Comparison of ENCODE assay signal across 23 mouse cellular contexts in genomic region chr1:61419839-61420238, GRCm38 (mm10).
DNase-seq lines count a peak whose midpoint lies in the region; ATAC-seq lines count a peak whose summit lies in the region.
"Had no signal": no experiment of that assay in that cellular context is flagged by ENCODE, and none has a peak within 500 bp of the region (broad histone marks: within the 10 kb centered on the region; RNA-seq: fewer than 3 reads in every experiment).

No protein-coding gene starts in this region.

- no peaks in the 10 kb centered on the region for H3K9me3 ChIP-seq in intestine, embryonic 14.5 days (ENCODE audit: control insufficient read depth, low read length)
- no peaks in the 10 kb centered on the region for H3K9me3 ChIP-seq in intestine, embryonic 16.5 days (ENCODE audit: control insufficient read depth, low read length)
- no peaks in the 10 kb centered on the region for H3K9me3 ChIP-seq in midbrain, embryonic 11.5 days (ENCODE audit: control insufficient read depth, low read length)
- H3K9me3 ChIP-seq in midbrain, embryonic 14.5 days (ENCODE audit: control insufficient read depth, low read length): no peaks in the 10 kb centered on the region
- H3K9me3 ChIP-seq: embryonic facial prominence, embryonic 12.5 days; forebrain, embryonic 13.5 days; limb, embryonic 13.5 days; liver, embryonic 13.5 days had no signal

- WGBS in intestine, embryonic 14.5 days: 29% methylated on average over 6 of the region's 6 CpGs
- WGBS in intestine, embryonic 16.5 days: 41% methylated on average over 6 of the region's 6 CpGs
- WGBS in midbrain, embryonic 11.5 days: 34% methylated on average over 6 of the region's 6 CpGs
- 41% methylated on average over 6 of the region's 6 CpGs for WGBS in midbrain, embryonic 14.5 days

- H3K36me3 ChIP-seq in intestine, embryonic 14.5 days (ENCODE audit: control insufficient read depth, insufficient read depth, low read length): no peaks in the 10 kb centered on the region
- H3K36me3 ChIP-seq in intestine, embryonic 16.5 days (ENCODE audit: control insufficient read depth, insufficient read depth, low read length): no peaks in the 10 kb centered on the region
- no peaks in the 10 kb centered on the region for H3K36me3 ChIP-seq in midbrain, embryonic 11.5 days (ENCODE audit: control insufficient read depth, insufficient read depth, low read length)
- H3K36me3 ChIP-seq in midbrain, embryonic 14.5 days (ENCODE audit: control insufficient read depth, insufficient read depth, low read length): no peaks in the 10 kb centered on the region
- H3K36me3 ChIP-seq: embryonic facial prominence, embryonic 12.5 days; limb, embryonic 13.5 days; liver, embryonic 13.5 days had no signal

- no peak for DNase-seq in intestine, embryonic 14.5 days (ENCODE audit: low spot score)
- DNase-seq in midbrain, embryonic 11.5 days (ENCODE audit: low spot score, missing footprints): peak; percentile 86
- DNase-seq in midbrain, embryonic 14.5 days: no peak
- DNase-seq in embryo, embryonic 9.5 days (ENCODE audit: extremely low spot score): peak; percentile 23
- DNase-seq in yolk sac, embryonic 10.5 days (ENCODE audit: low spot score): peak; percentile 6
- DNase-seq in thymus, postnatal 0 days (ENCODE audit: low spot score): no peak
- DNase-seq in right cerebral cortex, postnatal 4 days: no peak
- DNase-seq: adrenal gland, postnatal 25 days; cerebellum, adult 11-12 months; cerebellum, postnatal 25 days; gastrocnemius, postnatal 36 days; kidney, adult 9 months; liver, embryonic 13.5 days; retina, postnatal 1 day; thymus, postnatal 14 days had no signal

- no peaks in the 10 kb centered on the region for H3K27me3 ChIP-seq in intestine, embryonic 14.5 days (replicated peaks; ENCODE audit: control insufficient read depth, insufficient read depth, low read length)
- H3K27me3 ChIP-seq in intestine, embryonic 16.5 days (replicated peaks; ENCODE audit: control insufficient read depth, insufficient read depth, low read length): no peaks in the 10 kb centered on the region
- no peaks in the 10 kb centered on the region for H3K27me3 ChIP-seq in midbrain, embryonic 11.5 days (ENCODE audit: control insufficient read depth, insufficient read depth, low read length)
- H3K27me3 ChIP-seq in midbrain, embryonic 14.5 days (ENCODE audit: control insufficient read depth, insufficient read depth, low read length): no peaks in the 10 kb centered on the region
- H3K27me3 ChIP-seq: CH12.LX; embryonic facial prominence, embryonic 12.5 days; forebrain, embryonic 13.5 days; limb, embryonic 13.5 days; liver, embryonic 13.5 days had no signal

- H3K4me2 ChIP-seq in intestine, embryonic 14.5 days (ENCODE audit: low read length): no peak overlapping the region
- H3K4me2 ChIP-seq in intestine, embryonic 16.5 days (ENCODE audit: low read depth, low read length): no peak overlapping the region
- no peak overlapping the region for H3K4me2 ChIP-seq in midbrain, embryonic 11.5 days
- H3K4me2 ChIP-seq in midbrain, embryonic 14.5 days (ENCODE audit: low read length): no peak overlapping the region
- H3K4me2 ChIP-seq: embryonic facial prominence, embryonic 12.5 days; forebrain, embryonic 13.5 days; limb, embryonic 13.5 days; liver, embryonic 13.5 days had no signal

- no peak for ATAC-seq in intestine, embryonic 14.5 days (replicated peaks; ENCODE audit: low FRiP score, low TSS enrichment, low read depth)
- no peak for ATAC-seq in intestine, embryonic 16.5 days
- peak; percentile 40; the same call in 1 of the 2 replicates for ATAC-seq in midbrain, embryonic 11.5 days (ENCODE audit: low FRiP score)
- no peak for ATAC-seq in midbrain, embryonic 14.5 days (ENCODE audit: low FRiP score, low TSS enrichment)
- ATAC-seq: activated CD4-positive, CD25-positive, alpha-beta regulatory T cell, adult 4 months; forebrain, embryonic 13.5 days had no signal

- peak overlapping the region; percentile 18; the same call in 1 of the 2 replicates for H3K27ac ChIP-seq in intestine, embryonic 14.5 days (ENCODE audit: low read depth)
- no peak overlapping the region; the same call in 1 of the 2 replicates for H3K27ac ChIP-seq in intestine, embryonic 16.5 days (ENCODE audit: low read length)
- no peak overlapping the region for H3K27ac ChIP-seq in midbrain, embryonic 11.5 days (ENCODE audit: low read depth, low read length)
- H3K27ac ChIP-seq in midbrain, embryonic 14.5 days (replicated peaks; ENCODE audit: low read depth, low read length): no peak overlapping the region
- H3K27ac ChIP-seq: embryonic facial prominence, embryonic 12.5 days; forebrain, embryonic 13.5 days; limb, embryonic 13.5 days; liver, embryonic 13.5 days; stomach, postnatal 0 days had no signal

- no peak overlapping the region for H3K4me3 ChIP-seq in intestine, embryonic 14.5 days (ENCODE audit: low read depth, low read length)
- no peak overlapping the region for H3K4me3 ChIP-seq in intestine, embryonic 16.5 days (ENCODE audit: low read length)
- H3K4me3 ChIP-seq in midbrain, embryonic 11.5 days (ENCODE audit: low read depth, low read length): no peak overlapping the region
- H3K4me3 ChIP-seq in midbrain, embryonic 14.5 days (replicated peaks; ENCODE audit: low read depth, low read length): no peak overlapping the region
- H3K4me3 ChIP-seq: embryonic facial prominence, embryonic 12.5 days; erythroblast, embryonic 14.5 days; forebrain, embryonic 13.5 days; limb, embryonic 13.5 days; liver, embryonic 13.5 days had no signal

- peaks cover 4% of the 10 kb centered on the region for H3K4me1 ChIP-seq in intestine, embryonic 14.5 days (replicated peaks; ENCODE audit: control insufficient read depth, insufficient read depth, low read length)
- H3K4me1 ChIP-seq in intestine, embryonic 16.5 days (ENCODE audit: control insufficient read depth, insufficient read depth, low read length): no peaks in the 10 kb centered on the region
- no peaks in the 10 kb centered on the region for H3K4me1 ChIP-seq in midbrain, embryonic 11.5 days (ENCODE audit: control insufficient read depth, insufficient read depth, low read length)
- H3K4me1 ChIP-seq in midbrain, embryonic 14.5 days (ENCODE audit: control insufficient read depth, insufficient read depth, low read length): 0 out of 2 replicates have a peak, but pooled peaks cover 4% of the 10 kb centered on the region
- H3K4me1 ChIP-seq: liver, embryonic 13.5 days had no signal

- no peak overlapping the region for H3K9ac ChIP-seq in intestine, embryonic 14.5 days (ENCODE audit: low read length)
- H3K9ac ChIP-seq in intestine, embryonic 16.5 days (ENCODE audit: low read depth, low read length): no peak overlapping the region
- H3K9ac ChIP-seq in midbrain, embryonic 11.5 days (ENCODE audit: low read length): no peak overlapping the region
- no peak overlapping the region for H3K9ac ChIP-seq in midbrain, embryonic 14.5 days (replicated peaks; ENCODE audit: low read length)
- H3K9ac ChIP-seq: embryonic facial prominence, embryonic 12.5 days; forebrain, embryonic 13.5 days; limb, embryonic 13.5 days; liver, embryonic 13.5 days had no signal

Comparison
In these comparisons a context has a peak if more than half of its experiments do, and no peak if none do; other contexts are left out.
1. DNase-seq: peak in midbrain, embryonic 11.5 days (single experiment), embryo, embryonic 9.5 days (single experiment) and yolk sac, embryonic 10.5 days (single experiment); none in intestine, embryonic 14.5 days (single experiment), midbrain, embryonic 14.5 days (single experiment), thymus, postnatal 0 days (single experiment) and right cerebral cortex, postnatal 4 days (single experiment).